Comparison of ENCODE assay signal across 13 mouse cellular contexts in the genomic region with DNA sequence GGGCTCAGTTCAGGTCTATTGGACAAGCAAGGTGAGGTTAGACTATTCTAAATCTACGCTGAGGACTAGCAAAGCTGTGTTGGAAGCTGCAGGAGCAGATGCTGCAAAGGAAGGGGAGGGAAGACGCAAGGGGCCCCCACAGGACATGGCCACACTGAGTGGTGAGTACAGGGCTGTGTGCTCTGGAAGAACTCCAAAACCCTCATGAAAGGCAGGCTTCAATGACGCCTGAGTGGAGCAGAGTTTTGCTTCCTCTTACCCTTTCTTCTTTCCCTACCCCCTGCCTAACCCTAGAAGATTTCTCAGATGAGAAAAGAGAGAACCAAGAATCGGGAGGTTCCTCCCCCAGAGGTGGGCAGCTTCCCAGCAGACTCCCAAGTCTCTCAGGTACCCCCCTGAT.
"Had no signal": no experiment of that assay in that cellular context is flagged by ENCODE, and none has a peak within 500 bp of the region (broad histone marks: within the 10 kb centered on the region; RNA-seq: fewer than 3 reads in every experiment).

No protein-coding gene starts in this region.

- ATAC-seq: liver, postnatal 0 days; midbrain, embryonic 16.5 days had no signal

- H3K9me3 ChIP-seq: limb, embryonic 10.5 days; liver, embryonic 13.5 days; lung, embryonic 15.5 days; midbrain, embryonic 12.5 days; neural tube, embryonic 13.5 days had no signal

- H3K27me3 ChIP-seq: lung, embryonic 15.5 days; midbrain, embryonic 12.5 days; neural tube, embryonic 13.5 days had no signal

- H3K27ac ChIP-seq: left cerebral cortex, adult 2 months; limb, embryonic 10.5 days; liver, embryonic 13.5 days; lung, embryonic 15.5 days; midbrain, embryonic 12.5 days; neural tube, embryonic 13.5 days had no signal

- H3K36me3 ChIP-seq: limb, embryonic 10.5 days; liver, embryonic 13.5 days; lung, embryonic 15.5 days; midbrain, embryonic 12.5 days; neural tube, embryonic 13.5 days had no signal

- H3K4me1 ChIP-seq: limb, embryonic 10.5 days; liver, embryonic 13.5 days; midbrain, embryonic 12.5 days; neural tube, embryonic 13.5 days had no signal

- H3K4me3 ChIP-seq: left cerebral cortex, adult 2 months; limb, embryonic 10.5 days; liver, embryonic 13.5 days; lung, embryonic 15.5 days; megakaryocyte, embryonic 14.5 days; midbrain, embryonic 12.5 days; neural tube, embryonic 13.5 days had no signal

- DNase-seq: kidney, adult 2 months; liver, embryonic 13.5 days; liver, postnatal 0 days; retina, postnatal 1 day; right cerebral cortex, postnatal 4 days; spleen, adult 18-20 months had no signal
